Mouse (Mus musculus) mature B cell (primary cell): Measurements from ENCODE around the gene Prkar1a.

ENCODE experiments used
- in situ Hi-C: fragments of 300-500 bp; cut with MboI; formaldehyde crosslinking; loops from 2 replicates; pipeline ENCODE4 v1.14.3; 2019

Prkar1a gene

GRCm38 (mm10) chr11:109672881-109673739, 23.9 kb downstream of the Prkar1a start:
- in situ Hi-C loops: loop anchor here (25.0 kb wide), 2 partner anchors 189 to 589 kb away; partner anchors contain the start of gene Abca6

- in situ Hi-C loops: loop anchor here (25.0 kb wide), 2 partner anchors 189 to 589 kb away; partner anchors contain the start of gene Abca6
Measured at GRCm38 (mm10) chr11:109673741-109674140, 24.5 kb downstream of the Prkar1a start.

DNA sequence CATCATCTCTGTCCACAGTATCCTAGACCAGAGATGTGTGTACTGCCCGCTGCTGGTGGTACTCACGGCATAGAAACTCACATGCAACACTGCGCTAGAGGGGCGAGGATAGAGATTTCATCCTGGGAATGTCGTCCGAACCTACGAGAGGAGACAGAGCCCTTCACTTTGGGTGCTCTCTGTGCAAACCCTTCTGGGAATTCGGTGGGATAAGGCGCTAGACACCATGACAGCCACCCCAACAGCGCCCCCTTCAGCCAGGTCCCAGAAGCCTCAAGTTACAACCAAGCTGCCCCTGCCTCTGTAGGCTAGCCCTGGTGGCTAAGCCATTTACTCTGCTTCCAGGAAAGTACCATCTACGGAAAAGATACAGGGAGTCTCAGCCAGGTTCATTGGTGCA, 25.3 kb downstream of the Prkar1a start:
- in situ Hi-C loops: loop anchor here (25.0 kb wide), 2 partner anchors 188 to 588 kb away; partner anchors contain the start of gene Abca6

DNA sequence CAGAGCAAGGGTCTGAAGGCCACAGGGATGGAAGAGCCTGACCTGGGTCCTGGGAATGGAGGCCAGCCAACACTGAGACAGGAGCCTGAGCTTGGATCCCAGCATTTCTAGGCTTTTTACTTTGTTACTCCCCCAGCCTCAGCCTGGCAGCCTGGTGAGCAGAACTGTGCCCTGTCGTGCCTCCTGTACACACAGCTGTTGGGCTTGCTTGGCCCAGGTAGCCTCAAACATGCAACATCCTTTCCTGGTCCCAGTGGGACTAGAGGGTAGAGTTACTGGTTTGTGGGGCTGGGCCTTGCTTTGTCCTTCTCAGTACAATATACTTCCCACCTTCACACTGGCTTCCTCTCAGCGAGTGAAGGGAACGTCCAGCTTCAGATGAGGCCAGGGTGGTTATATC, 26.0 kb downstream of the Prkar1a start:
- in situ Hi-C loops: no loop called here

DNA sequence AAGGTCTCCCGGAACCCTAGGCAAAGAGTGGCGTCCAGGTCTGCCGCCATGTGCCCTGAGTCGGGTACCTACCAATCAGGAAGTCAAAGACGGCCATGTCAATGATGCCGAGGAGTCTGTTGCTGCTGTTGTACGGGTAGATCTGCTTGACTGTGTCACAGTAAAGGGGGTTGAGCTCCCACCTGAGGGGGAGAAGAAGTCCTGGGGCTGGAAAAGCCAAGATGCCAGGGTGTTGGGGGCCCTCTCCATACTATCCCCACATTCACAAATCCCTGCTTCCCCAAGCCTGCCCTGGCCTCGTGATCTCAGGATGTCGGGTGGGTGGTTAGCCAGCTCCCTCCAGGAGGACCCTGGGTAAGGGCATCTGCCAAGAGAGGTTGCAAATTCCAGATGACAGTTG, 26.6 kb downstream of the Prkar1a start:
- in situ Hi-C loops: no loop called here

DNA sequence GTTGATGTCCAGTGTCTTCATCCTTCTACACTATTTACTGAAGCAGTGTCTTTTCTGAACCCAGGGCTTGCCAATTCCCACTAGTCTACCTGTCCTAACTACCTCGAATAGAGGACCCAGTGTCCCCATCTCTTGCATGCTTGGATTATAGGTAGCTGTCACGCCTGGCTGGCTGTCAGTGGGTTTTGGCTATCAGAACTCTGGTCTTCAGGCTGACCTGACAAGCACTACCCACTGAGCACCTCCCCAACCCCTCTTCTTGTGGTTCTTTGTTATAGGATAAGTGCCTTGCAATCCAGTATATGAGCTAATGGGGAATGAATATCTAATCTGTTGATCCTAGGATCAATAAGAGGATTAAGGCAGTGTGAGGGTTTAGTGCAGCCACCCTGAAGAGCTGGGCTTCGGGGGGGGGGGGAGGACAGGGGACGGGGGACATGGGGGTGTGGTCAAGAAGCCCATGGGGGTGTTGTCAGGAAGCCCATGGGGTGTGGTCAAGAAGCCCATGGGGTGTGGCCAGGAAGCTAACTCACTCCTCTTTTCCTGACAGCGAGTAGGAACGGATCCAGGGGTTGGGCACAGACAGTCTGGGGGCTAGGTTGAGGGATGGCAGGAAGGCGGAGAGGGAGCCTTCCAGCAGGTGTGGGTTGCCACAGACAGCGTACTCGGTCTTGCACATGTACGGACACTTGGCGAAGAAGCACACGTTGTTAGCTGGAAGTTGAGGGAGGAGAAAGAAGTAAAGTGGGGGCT, 27.6 kb downstream of the Prkar1a start:
- in situ Hi-C loops: no loop called here

DNA sequence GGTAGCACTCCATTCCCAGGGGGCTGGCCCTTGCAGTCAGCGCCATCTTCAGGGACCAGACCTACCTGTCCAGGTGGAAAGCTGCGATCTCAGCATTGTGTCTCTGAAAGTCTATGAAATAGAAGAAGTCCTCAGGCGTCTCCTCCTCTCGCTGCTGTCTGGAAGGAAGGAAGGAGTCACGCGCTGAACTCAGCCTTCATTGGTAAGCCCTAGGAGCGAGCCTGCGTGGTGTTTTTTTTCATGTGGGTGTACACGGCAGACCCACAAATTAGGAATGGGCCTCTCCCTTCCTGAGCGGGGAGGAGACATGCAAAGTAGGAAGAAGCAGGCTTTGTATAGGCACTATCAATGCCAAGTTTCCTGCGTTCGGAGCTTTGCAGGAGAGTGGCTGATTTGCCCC, 29.1 kb downstream of the Prkar1a start:
- in situ Hi-C loops: no loop called here

DNA sequence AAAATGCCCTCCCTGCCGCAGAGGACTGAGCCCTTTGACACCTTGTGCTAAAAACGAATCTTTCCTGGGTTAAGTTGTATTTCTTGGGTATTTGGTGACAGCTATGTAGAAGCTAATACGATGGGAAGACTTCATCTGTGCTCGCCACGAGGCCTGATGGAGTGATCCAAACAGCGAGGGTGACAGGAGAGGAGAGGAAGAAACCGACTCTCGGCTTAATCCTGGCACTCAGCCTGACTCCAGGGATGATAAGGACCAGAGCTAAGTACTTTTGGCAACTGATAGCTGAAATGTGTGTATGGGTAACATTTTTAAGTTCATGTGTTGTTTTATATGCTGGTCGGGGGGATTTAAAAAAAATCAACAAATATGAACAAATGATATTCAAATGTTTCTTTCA, 31.7 kb downstream of the Prkar1a start:
- in situ Hi-C loops: no loop called here

- in situ Hi-C loops: no loop called here
Measured at GRCm38 (mm10) chr11:109681556-109681955, 32.4 kb downstream of the Prkar1a start.

DNA sequence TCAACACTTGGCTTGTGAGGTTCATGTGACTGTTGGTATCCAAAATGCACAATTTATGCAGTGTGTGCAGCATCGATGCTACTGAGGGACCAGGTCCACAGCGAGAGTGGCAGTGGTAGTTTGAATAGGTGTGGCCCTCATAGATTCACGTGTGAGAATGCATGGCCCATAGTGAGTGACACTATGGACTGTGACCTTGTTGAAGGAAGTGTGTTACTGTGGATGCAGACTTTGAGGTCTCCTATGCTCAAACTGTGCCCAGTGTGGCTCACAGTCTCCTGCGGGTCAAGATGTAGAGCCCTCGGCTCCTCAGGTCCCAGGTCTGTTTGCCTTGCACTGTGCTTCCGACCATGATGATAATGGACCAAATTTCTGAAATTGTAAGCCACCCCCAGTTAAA, 33.0 kb downstream of the Prkar1a start:
- in situ Hi-C loops: no loop called here

DNA sequence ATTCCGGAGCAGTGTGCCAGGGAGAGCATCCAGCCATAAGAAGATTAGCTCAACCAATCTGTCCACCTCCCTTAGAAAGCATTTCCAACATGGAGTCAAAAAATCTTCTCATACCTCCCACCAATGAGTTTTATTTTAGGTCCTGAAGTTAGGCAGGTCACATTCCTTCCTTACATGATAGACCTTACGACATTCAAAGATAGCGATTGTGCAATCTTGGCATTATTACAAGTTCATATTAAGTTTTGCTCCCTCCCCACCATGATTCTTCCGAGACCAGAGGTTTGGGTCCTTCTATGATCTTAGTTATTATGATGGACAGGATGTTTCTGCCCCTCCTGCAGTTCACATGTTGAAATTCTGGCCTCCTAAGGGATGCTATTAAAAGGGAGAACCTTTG, 40.3 kb downstream of the Prkar1a start:
- in situ Hi-C loops: no loop called here

- in situ Hi-C loops: no loop called here
Measured at GRCm38 (mm10) chr11:109692737-109693136, 43.5 kb downstream of the Prkar1a start.

GRCm38 (mm10) chr11:109696519-109696918, 47.3 kb downstream of the Prkar1a start:
- in situ Hi-C loops: no loop called here

DNA sequence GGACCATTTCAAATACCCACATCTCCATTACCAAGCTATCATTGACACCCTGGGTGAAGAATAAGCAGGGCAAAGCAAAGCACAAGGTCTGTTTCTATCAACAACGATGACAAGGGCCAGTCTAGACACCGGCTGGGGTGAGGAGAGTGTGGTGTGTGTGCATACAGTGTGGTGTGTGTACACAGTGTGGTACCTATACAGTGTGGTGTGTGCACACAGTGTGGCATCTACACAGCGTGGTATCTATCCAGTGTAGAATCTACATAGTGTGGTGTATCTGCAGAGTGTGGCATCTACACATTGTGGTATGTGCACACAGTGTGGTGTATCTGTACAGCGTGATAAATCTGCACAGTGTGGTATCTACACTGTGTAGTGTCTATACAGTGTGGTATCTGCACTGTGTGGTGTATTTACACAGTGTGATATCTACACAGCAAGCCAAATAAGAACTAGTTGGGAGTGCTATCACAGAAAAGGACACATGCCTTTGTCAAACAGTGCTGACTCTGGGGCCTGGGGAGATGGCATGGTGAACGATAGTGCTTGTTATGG, 48.0 kb downstream of the Prkar1a start:
- in situ Hi-C loops: no loop called here

- in situ Hi-C loops: no loop called here
Measured at GRCm38 (mm10) chr11:109698740-109699139, 49.5 kb downstream of the Prkar1a start.

- in situ Hi-C loops: no loop called here
Measured at GRCm38 (mm10) chr11:109699784-109700183, 50.6 kb downstream of the Prkar1a start.

DNA sequence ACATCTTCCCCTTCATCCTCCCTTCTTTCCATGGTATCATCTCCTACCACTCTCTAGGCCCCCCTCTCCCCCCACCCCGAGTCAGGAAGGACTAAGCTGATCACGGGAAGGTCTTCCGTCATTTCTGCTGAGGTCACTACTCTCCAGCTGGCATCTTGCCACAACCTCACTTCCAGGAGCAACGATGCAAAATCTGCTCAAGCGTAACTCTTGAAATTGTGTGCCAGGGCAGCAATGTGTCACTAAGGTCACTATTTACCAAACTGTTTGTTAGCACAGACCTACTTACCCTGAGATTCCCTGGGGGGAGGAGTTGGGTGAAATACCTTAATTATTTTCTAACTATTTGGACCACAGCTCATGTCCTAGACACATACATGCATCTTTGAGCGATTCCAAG, 51.6 kb downstream of the Prkar1a start:
- in situ Hi-C loops: no loop called here

- in situ Hi-C loops: no loop called here
Measured at GRCm38 (mm10) chr11:109702031-109702815, 53.0 kb downstream of the Prkar1a start.

DNA sequence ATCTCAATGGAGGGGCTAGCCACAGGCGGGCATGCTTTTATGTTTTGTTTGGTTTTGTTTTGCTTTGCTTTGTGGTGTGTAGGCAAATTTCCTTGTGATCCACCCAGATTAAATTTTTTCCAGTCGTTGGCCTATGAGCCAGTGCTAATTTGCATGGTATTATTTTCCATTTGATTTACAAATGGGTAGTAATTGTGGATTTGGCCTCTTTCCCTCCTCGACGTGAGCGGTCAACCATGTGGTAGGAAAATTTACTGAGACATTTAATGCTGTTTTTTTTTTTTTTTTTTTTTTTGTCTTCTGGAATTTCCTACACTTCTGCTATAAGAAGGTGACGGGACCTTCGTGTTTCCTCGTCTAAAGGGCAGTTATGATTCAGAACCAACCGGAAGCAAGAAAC, 54.6 kb downstream of the Prkar1a start:
- in situ Hi-C loops: no loop called here

- in situ Hi-C loops: no loop called here
Measured at GRCm38 (mm10) chr11:109704311-109705205, 55.4 kb downstream of the Prkar1a start.
